Mouse (Mus musculus) stomach, embryonic 14.5 days (tissue): ENCODE measurements at regions not wholly inside any gene's neighbourhood (a gene's known extent, or its start where the extent isn't known, plus 50 kb on each side); places are given as distances from the start of the nearest gene placed in this dataset.

ENCODE experiments used
- ATAC-seq: fragments of 200-750 bp; cut with Nextera tagmentation; 2 replicates; pipeline ENCODE4 v1.8.0; 2017; ENCODE audit warnings: low read depth, moderate TSS enrichment; ENCODE audit not compliant: insufficient number of reproducible peaks, insufficient read depth, low FRiP score
- H3K27ac ChIP-seq: fragments of 300-500 bp; sonication (generic); 2 replicates; pipeline ENCODE4 v1.5.1; 2014; ENCODE audit warnings: mild to moderate bottlenecking, low read length, moderate library complexity, mixed read lengths
- H3K27me3 ChIP-seq: fragments of 300-500 bp; sonication (generic); 2 replicates; pipeline ENCODE4 v1.6.1; 2014; ENCODE audit warnings: low read length, control low read depth, mixed read lengths; ENCODE audit not compliant: control insufficient read depth, insufficient read depth
- H3K36me3 ChIP-seq: fragments of 300-500 bp; sonication (generic); 2 replicates; pipeline ENCODE4 v1.6.1; 2014; ENCODE audit warnings: mild to moderate bottlenecking, control low read depth, low read length, moderate library complexity, mixed read lengths; ENCODE audit not compliant: control insufficient read depth, insufficient read depth
- H3K4me1 ChIP-seq: fragments of 300-500 bp; sonication (generic); 2 replicates; pipeline ENCODE4 v1.6.1; 2014; ENCODE audit warnings: low read length, control low read depth, mixed read lengths; ENCODE audit not compliant: control insufficient read depth, insufficient read depth
- H3K4me2 ChIP-seq: fragments of 300-500 bp; sonication (generic); replicated peaks from 2 replicates; pipeline ENCODE4 v1.6.1; 2014; ENCODE audit warnings: low read depth, low read length, control low read depth
- H3K4me3 ChIP-seq: fragments of 300-500 bp; sonication (generic); 2 replicates; pipeline ENCODE4 v1.5.1; 2014; ENCODE audit warnings: low read depth, low read length, control low read depth
- H3K9ac ChIP-seq: fragments of 300-500 bp; sonication (generic); replicated peaks from 2 replicates; pipeline ENCODE4 v1.6.1; 2014; ENCODE audit warnings: low read depth, mild to moderate bottlenecking, control low read depth, low read length, moderate library complexity, mixed read lengths
- H3K9me3 ChIP-seq: fragments of 300-500 bp; sonication (generic); 2 replicates; pipeline ENCODE4 v1.6.1; 2016; ENCODE audit warnings: low read depth, low read length, control low read depth; ENCODE audit not compliant: control insufficient read depth
- WGBS: fragments of 180-500 bp; shearing (Covaris S2); extraction: QIAGEN DNeasy Blood & Tissue Kit; methylation state at CpG from one replicate; pipeline ENCODE4 v1.1.7; 2014; 5-methylcytosine and 5-hydroxymethylcytosine counted together

- ATAC-seq: no peak
- WGBS: 86% methylated on average over 2 of the region's 2 CpGs
- Histone ChIP-seq H3K4me1 (no peaks in the 10 kb centered on the region), H3K9me3 (no peaks in the 10 kb centered on the region), H3K9ac (no peak overlapping the region), H3K36me3 (no peaks in the 10 kb centered on the region), H3K4me3 (no peak overlapping the region), H3K27ac (no peak overlapping the region), H3K27me3 (no peaks in the 10 kb centered on the region), H3K4me2 (no peak overlapping the region)
Measured at GRCm38 (mm10) chr11:20981588-20981987, 109.5 kb upstream of the Peli1 start.

DNA sequence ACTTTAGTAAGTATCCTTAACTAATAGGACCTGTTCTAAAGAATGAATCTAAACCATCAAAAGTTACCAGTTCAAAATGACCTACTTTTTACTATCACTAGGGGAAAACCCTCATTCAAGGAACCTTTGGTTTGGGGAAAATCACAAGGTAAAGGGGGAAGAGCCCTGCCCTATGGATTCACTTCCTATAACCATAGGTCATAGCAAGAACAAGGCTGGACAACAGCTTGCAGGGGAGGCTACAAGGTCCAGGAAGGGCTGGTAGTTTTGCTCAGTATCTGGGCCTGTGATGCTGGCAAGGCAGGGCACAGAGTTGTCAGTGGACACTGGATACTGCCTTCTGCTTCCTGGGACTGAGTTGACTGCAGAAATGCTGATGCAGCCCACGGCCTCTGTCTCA lies 109.1 kb upstream of the Peli1 start:
- Histone ChIP-seq H3K9me3 (no peaks in the 10 kb centered on the region), H3K36me3 (no peaks in the 10 kb centered on the region), H3K9ac (no peak overlapping the region), H3K4me2 (no peak overlapping the region), H3K27me3 (no peaks in the 10 kb centered on the region), H3K4me3 (no peak overlapping the region), H3K27ac (no peak overlapping the region), H3K4me1 (no peaks in the 10 kb centered on the region)
- no peak for ATAC-seq
- WGBS: 64% methylated on average over 1 of the region's 1 CpGs

- H3K27ac ChIP-seq: no peak overlapping the region
- H3K36me3 ChIP-seq: no peaks in the 10 kb centered on the region
- WGBS: 58% methylated on average over 6 of the region's 6 CpGs
Measured at GRCm38 (mm10) chr11:20982500-20982899, 108.6 kb upstream of the Peli1 start.

GRCm38 (mm10) chr11:20985069-20985759 lies 105.9 kb upstream of the Peli1 start:
- no peaks in the 10 kb centered on the region for H3K36me3 ChIP-seq
- H3K27ac ChIP-seq: no peak overlapping the region
- no peak overlapping the region for H3K4me2 ChIP-seq
- no peak overlapping the region for H3K9ac ChIP-seq
- 0 out of 2 replicates have a peak, but pooled peaks cover 2% of the 10 kb centered on the region for H3K4me1 ChIP-seq
- 33% methylated on average over 6 of the region's 6 CpGs for WGBS
- H3K4me3 ChIP-seq: no peak overlapping the region
- H3K27me3 ChIP-seq: no peaks in the 10 kb centered on the region
- ATAC-seq: no peak
- no peaks in the 10 kb centered on the region for H3K9me3 ChIP-seq

More at GRCm38 (mm10) chr11:20982500-20982899, 108.6 kb upstream of the Peli1 start:
- no peaks in the 10 kb centered on the region for H3K4me1 ChIP-seq
- no peak overlapping the region for H3K9ac ChIP-seq
- no peaks in the 10 kb centered on the region for H3K27me3 ChIP-seq
- H3K9me3 ChIP-seq: no peaks in the 10 kb centered on the region
- H3K4me3 ChIP-seq: no peak overlapping the region
- no peak overlapping the region for H3K4me2 ChIP-seq
- ATAC-seq: no peak

GRCm38 (mm10) chr11:20985771-20986170 lies 105.3 kb upstream of the Peli1 start:
- no peak overlapping the region for H3K4me2 ChIP-seq
- H3K9ac ChIP-seq: no peak overlapping the region
- H3K9me3 ChIP-seq: no peaks in the 10 kb centered on the region
- 0 out of 2 replicates have a peak, but pooled peaks cover 2% of the 10 kb centered on the region for H3K4me1 ChIP-seq
- H3K36me3 ChIP-seq: no peaks in the 10 kb centered on the region
- WGBS: 53% methylated on average over 4 of the region's 4 CpGs
- ATAC-seq: no peak
- no peaks in the 10 kb centered on the region for H3K27me3 ChIP-seq
- H3K27ac ChIP-seq: no peak overlapping the region
- no peak overlapping the region for H3K4me3 ChIP-seq

DNA sequence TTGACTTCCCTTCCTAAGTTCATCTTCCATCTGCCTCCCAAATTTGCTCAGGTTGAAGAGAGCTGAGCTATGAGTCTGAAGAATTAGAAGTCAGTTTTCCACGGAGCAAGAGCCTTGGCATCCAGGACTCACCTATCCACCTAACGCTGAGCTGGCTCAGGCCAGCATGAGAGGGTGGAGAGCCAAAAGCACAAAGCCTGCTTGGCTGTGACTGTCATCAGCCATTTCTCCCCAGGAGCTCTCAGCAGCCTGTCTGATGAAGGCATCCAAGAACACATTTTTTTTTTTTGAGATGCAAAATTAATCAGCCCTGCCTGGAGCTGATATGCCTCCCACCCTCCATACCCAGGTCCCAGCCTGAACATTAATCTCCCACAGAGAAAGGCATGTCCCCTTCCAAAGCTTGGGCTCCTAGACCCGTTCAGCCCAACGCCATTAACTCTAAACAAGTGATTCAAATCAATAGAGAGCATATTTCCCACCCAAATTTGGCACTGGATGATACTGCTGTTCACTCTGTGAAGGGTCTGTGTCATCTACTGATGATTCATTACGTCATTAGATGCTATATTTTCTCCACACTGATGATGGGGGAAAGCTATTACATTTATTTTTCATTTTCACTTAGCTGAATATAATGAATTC lies 103.8 kb upstream of the Peli1 start:
- ATAC-seq: no peak
- no peak overlapping the region for H3K9ac ChIP-seq
- H3K27me3 ChIP-seq: no peaks in the 10 kb centered on the region
- no peak overlapping the region for H3K4me3 ChIP-seq
- no peaks in the 10 kb centered on the region for H3K36me3 ChIP-seq
- H3K4me1 ChIP-seq: 0 out of 2 replicates have a peak, but pooled peaks cover 2% of the 10 kb centered on the region
- no peak overlapping the region for H3K4me2 ChIP-seq
- 54% methylated on average over 5 of the region's 5 CpGs for WGBS
- no peaks in the 10 kb centered on the region for H3K9me3 ChIP-seq
- no peak overlapping the region for H3K27ac ChIP-seq

DNA sequence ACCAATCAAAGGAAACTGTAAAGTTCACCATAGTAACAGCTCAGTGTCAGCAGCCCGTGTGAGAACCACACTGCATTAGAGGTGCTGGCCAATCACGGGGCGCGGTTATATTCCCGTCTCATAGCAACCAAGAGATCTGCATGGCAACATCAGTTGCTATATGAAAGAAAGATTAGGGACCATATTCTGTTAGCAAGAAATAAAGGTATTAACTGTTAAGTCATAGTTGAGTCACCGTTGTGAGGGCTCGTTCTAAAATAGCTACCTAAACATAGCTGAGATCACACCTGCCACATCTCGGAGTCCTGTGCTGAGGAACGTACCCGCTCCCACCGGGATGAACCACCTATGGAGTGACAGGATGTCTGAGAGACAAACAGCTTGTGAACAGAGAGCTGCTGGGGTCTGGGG lies 103.2 kb upstream of the Peli1 start:
- Histone ChIP-seq H3K27me3 (no peaks in the 10 kb centered on the region), H3K9ac (no peak overlapping the region), H3K9me3 (no peaks in the 10 kb centered on the region), H3K4me2 (no peak overlapping the region), H3K36me3 (no peaks in the 10 kb centered on the region), H3K4me3 (no peak overlapping the region), H3K27ac (no peak overlapping the region), H3K4me1 (0 out of 2 replicates have a peak, but pooled peaks cover 2% of the 10 kb centered on the region)
- 80% methylated on average over 11 of the region's 11 CpGs for WGBS
- ATAC-seq: no peak

- no peaks in the 10 kb centered on the region for H3K36me3 ChIP-seq
- 88% methylated on average over 3 of the region's 3 CpGs for WGBS
Measured at GRCm38 (mm10) chr11:20988871-20989270, 102.2 kb upstream of the Peli1 start.

More at GRCm38 (mm10) chr11:20988871-20989270, 102.2 kb upstream of the Peli1 start:
- Histone ChIP-seq H3K9ac (no peak overlapping the region), H3K27ac (no peak overlapping the region), H3K27me3 (no peaks in the 10 kb centered on the region), H3K4me3 (no peak overlapping the region), H3K4me2 (no peak overlapping the region), H3K4me1 (0 out of 2 replicates have a peak, but pooled peaks cover 2% of the 10 kb centered on the region), H3K9me3 (no peaks in the 10 kb centered on the region)
- ATAC-seq: no peak
